Mouse (Mus musculus) stomach, adult 2 months (tissue): ENCODE data around the gene Gm49394. TPM values are rescaled to one million over a fixed set of nuclear protein-coding genes. Genes with fewer than 3 reads are reported as not detected.

ENCODE experiments used
- polyA plus RNA-seq: library from polyadenylated mRNA; depleted of rRNA; stranded (reverse); fragments of >200 nt; gene quantifications from 2 replicates; pipeline ENCODE4 v1.2.3, GENCODE M21; 2012; rRNA removed

Gm49394 gene
- polyA plus RNA-seq, result not detected in 2 replicates

GRCm38 (mm10) chr7:142669751-142670625 lies at the start of gene Gm49394:
Gene Gm49394, minus strand, starts transcription at chr7:142669942.

GRCm38 (mm10) chr7:142666659-142667058 lies 3.1 kb downstream of the Gm49394 start, which contains the start of gene Igf2:
Gene Igf2, minus strand, starts transcription at chr7:142666816.

Other genes starting within 250 kb of the Gm49394 start
- 608 and 659 TPM in 2 replicates for gene Syt8, start 235.1 kb downstream of the Gm49394 start, polyA plus RNA-seq
- gene Tnni2, start 228.1 kb downstream of the Gm49394 start, polyA plus RNA-seq, result 22.6 and 28.4 TPM in 2 replicates
- gene Lsp1, start 209.1 kb downstream of the Gm49394 start, polyA plus RNA-seq, result 48.6 and 56.0 TPM in 2 replicates
- gene Tnnt3, start 171.1 kb downstream of the Gm49394 start, polyA plus RNA-seq, result 10.3 and 17.4 TPM in 2 replicates
- 2.2 and 3.9 TPM in 2 replicates for gene Mrpl23, start 137.3 kb downstream of the Gm49394 start, polyA plus RNA-seq
- 16.7 and 17.9 TPM in 2 replicates for gene Igf2, start 3.1 kb downstream of the Gm49394 start, polyA plus RNA-seq
- gene Ins2, start 73.4 kb upstream of the Gm49394 start, polyA plus RNA-seq, result 0.34 TPM in 1 of 2 replicates, not detected in the other